Mouse (Mus musculus) embryonic facial prominence, embryonic 11.5 days (tissue): ENCODE data around the gene Bahcc1. TPM values are rescaled to one million over a fixed set of nuclear protein-coding genes. Genes with fewer than 3 reads are reported as not detected.

ENCODE experiments used
- ATAC-seq: fragments of 200-750 bp; cut with Nextera tagmentation; replicated peaks from 2 replicates; pipeline ENCODE4 v1.8.0; 2017; ENCODE audit warnings: low read depth; ENCODE audit not compliant: insufficient number of reproducible peaks, low FRiP score, low TSS enrichment
- DNase-seq: peaks from one replicate; pipeline ENCODE4 v3.0.0-alpha.2; 2015; ENCODE audit warnings: low spot score
- H3K27ac ChIP-seq: fragments of 300-500 bp; sonication (generic); replicated peaks from 2 replicates; pipeline ENCODE4 v1.5.1; 2014; ENCODE audit warnings: mild to moderate bottlenecking, low read depth, low read length, control low read depth
- H3K27me3 ChIP-seq: fragments of 300-500 bp; sonication (generic); 2 replicates; pipeline ENCODE4 v1.6.1; 2014; ENCODE audit warnings: mild to moderate bottlenecking, low read length, moderate library complexity, mixed read lengths; ENCODE audit not compliant: control insufficient read depth, insufficient read depth
- H3K36me3 ChIP-seq: fragments of 300-500 bp; sonication (generic); replicated peaks from 2 replicates; pipeline ENCODE4 v1.6.1; 2014; ENCODE audit warnings: low read depth, mild to moderate bottlenecking, low read length, moderate library complexity, mixed read lengths; ENCODE audit not compliant: control insufficient read depth, insufficient read depth
- H3K4me1 ChIP-seq: fragments of 300-500 bp; sonication (generic); 2 replicates; pipeline ENCODE4 v1.6.1; 2014; ENCODE audit warnings: low read length, mixed read lengths; ENCODE audit not compliant: control insufficient read depth, insufficient read depth
- H3K4me2 ChIP-seq: fragments of 300-500 bp; sonication (generic); 2 replicates; pipeline ENCODE4 v1.6.1; 2014; ENCODE audit warnings: low read depth, mild to moderate bottlenecking, control low read depth, low read length, moderate library complexity
- H3K4me3 ChIP-seq: fragments of 300-500 bp; sonication (generic); 2 replicates; pipeline ENCODE4 v1.5.1; 2014; ENCODE audit warnings: low read depth, low read length, control low read depth
- H3K9ac ChIP-seq: fragments of 300-500 bp; sonication (generic); replicated peaks from 2 replicates; pipeline ENCODE4 v1.6.1; 2014; ENCODE audit warnings: mild to moderate bottlenecking, control low read depth, low read length
- H3K9me3 ChIP-seq: fragments of 300-500 bp; sonication (generic); replicated peaks from 2 replicates; pipeline ENCODE4 v1.6.1; 2016; ENCODE audit warnings: mild to moderate bottlenecking, low read length, inconsistent platforms, mixed read lengths; ENCODE audit not compliant: control insufficient read depth
- WGBS: fragments of 180-500 bp; shearing (Covaris S2); extraction: QIAGEN DNeasy Blood & Tissue Kit; methylation state at CpG from one replicate; pipeline ENCODE4 v1.1.7; 2014; 5-methylcytosine and 5-hydroxymethylcytosine counted together
- polyA plus RNA-seq: library from polyadenylated mRNA; unstranded; fragments of >200 nt; fragmentation: Nextera tagmentation; extraction: Ambion mirVana; gene quantifications from 2 replicates; pipeline ENCODE4 v1.2.1, GENCODE M21; 2014

The Bahcc1 gene
- polyA plus RNA-seq, 1 experiment from 2014 or later = 13.5 TPM

DNA sequence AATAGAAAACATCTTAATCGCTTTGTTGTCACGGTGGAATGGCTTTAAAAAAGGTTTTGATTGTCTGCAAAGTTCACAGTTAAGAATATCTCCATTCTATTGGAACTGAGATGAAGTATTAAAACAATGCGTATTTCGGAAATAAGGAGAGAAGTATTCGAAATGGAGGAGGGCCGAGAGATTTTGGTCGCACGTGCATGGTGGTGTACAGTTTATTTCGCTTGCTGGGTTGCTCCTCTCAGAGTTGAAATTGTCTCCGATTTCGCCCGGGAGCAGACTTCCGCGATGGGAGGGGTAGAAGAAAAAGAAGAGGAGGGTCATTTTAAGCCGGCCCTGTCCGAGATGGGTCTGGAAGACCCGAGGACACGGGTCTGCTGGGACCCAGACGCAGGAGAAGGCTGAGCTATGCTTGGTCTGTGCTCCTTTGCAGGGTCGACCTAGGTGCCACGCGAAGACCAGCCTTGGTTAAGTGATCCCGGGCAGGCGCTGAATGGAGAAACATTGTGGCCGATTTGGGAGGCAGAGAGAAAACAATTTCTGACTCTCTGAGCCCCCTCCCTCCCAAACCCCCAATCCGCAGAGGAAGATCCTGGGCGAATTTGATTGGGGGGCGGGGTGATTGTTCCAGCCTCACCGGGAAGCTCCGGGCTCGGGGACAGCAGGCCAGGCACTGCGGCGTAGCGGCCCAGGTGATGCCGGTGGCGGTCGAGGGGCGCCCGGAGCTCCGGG, 2.8 kb downstream of the Bahcc1 start:
- no peaks in the 10 kb centered on the region for H3K27me3 ChIP-seq
- peak overlapping the region; percentile 99 for H3K4me2 ChIP-seq
- H3K27ac ChIP-seq = peak overlapping the region; percentile 98
- H3K4me3 ChIP-seq = peak overlapping the region; percentile 91
- DNase-seq = peak; percentile 85
- H3K9ac ChIP-seq = peak overlapping the region; percentile 99
- WGBS = under 1% methylated on average over 40 of the region's 40 CpGs
- ATAC-seq = no peak
- H3K36me3 ChIP-seq = no peaks in the 10 kb centered on the region; the same call in 1 of the 2 replicates
- no peaks in the 10 kb centered on the region for H3K9me3 ChIP-seq
- H3K4me1 ChIP-seq = peaks cover 10% of the 10 kb centered on the region

DNA sequence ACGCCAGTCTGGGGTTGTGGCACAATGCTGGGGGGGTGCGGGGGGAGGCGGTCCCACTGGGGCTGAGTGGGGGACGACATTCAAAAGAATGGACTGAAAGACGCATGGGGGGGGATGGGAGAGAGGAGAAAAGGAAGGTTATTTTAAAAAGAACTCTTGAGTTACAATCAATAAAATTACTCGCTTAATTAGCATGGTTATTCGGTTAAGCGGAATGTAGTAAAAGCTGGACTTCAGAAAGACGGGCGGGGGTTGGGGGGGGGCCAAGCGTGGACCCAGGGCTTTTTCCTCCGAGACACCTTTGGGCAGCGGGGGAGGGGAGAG, 3.3 kb downstream of the Bahcc1 start:
- Histone ChIP-seq H3K4me2 (peak overlapping the region; percentile 99), H3K9ac (peak overlapping the region; percentile 99), H3K27ac (peak overlapping the region; percentile 98), H3K27me3 (no peaks in the 10 kb centered on the region), H3K9me3 (no peaks in the 10 kb centered on the region), H3K4me1 (peaks cover 14% of the 10 kb centered on the region), H3K36me3 (no peaks in the 10 kb centered on the region; the same call in 1 of the 2 replicates), H3K4me3 (peak overlapping the region; percentile 91)
- DNase-seq (no peak), ATAC-seq (no peak)
- WGBS = 0% methylated on average over 12 of the region's 13 CpGs

DNA sequence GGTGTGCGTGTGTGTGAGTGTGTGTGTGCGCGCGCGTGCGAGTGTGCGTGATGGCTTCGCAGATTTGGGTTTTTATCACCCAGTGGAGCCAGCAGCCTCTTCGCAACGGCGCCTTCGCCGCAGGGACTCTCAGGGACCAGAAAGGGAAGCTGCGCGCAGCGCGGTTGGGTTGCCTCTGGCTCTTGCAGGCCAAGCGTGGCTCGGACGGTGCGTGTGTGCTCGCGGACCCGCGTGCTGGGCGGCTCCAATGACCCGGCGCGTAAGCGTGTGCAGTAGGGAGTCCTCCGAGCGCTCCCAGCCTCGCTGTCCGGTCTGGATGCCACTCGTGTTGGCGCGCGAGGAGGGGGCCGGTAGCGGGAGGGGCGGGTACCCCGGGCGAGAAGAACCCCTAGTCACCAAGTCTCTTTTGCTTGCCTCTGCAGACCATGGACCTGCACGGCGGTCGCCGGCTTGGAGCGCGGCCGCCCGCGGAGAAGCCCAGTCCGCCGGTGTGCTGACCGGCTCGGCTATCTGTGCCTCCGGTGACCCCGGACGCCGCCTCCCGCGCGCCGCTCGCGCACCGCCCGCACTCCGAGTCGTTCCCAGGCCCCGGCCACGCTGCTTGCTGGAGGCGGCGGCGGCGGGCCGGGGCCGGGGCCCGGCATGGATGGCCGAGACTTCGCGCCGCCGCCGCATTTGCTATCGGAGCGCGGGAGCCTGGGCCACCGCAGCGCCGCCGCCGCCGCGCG, 3.9 kb downstream of the Bahcc1 start:
- Histone ChIP-seq H3K9me3 (no peaks in the 10 kb centered on the region), H3K9ac (peak overlapping the region; percentile 99), H3K36me3 (no peaks in the 10 kb centered on the region; the same call in 1 of the 2 replicates), H3K27ac (peak overlapping the region; percentile 98), H3K27me3 (no peaks in the 10 kb centered on the region), H3K4me3 (peak overlapping the region; percentile 91), H3K4me2 (peak overlapping the region; percentile 99), H3K4me1 (peaks cover 19% of the 10 kb centered on the region)
- ATAC-seq = no peak
- WGBS = under 1% methylated on average over 80 of the region's 96 CpGs
- peak; percentile 78 for DNase-seq

DNA sequence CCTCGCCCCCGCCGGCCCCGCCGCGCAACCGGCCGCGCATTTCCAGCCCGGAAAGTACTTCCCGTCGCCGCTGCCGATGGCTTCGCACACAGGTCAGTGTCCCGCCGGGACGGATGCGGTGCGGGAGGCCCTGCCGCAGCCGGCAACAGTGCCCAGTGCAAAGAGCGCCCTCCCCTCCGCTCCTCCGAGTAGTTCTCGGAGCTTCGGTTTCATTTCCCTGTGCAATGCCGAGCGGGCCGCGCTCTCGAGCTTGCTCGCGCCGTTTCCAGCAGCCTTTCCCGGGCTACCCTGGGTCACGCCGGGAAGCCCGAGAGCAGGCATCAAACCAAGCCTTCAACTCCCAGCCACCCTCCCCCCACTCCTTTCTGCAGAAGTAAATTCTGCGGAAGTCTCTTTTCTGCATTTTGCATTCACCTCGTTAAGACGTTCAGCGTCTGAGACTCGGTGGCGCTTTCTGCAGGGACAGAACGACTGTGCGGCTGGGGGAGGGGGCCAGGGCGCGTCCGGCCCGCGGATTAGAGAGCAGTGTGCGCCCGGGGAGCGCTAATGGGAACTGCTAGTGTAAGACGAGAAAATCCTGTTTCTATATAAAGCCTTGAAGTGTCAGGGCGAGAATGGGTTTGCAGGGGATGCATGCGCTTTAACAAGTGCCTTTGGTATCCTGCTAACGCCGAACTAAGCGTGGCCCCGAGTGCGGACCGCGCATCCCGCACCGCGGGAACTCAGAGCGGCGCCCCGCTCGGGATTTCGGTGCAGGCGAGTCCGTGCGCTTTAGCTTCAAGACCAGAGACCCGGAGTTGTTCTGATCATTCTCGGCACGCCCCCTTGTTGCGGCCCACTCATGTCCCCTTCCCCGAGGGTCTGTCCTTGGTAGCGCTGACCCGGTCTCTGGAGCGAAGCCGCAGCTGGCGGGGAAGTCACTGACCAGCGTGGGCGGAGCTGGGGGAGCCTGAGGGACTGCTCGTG, 4.7 kb downstream of the Bahcc1 start:
- H3K4me2 ChIP-seq = peak overlapping the region; percentile 99
- ATAC-seq = no peak
- under 1% methylated on average over 87 of the region's 89 CpGs for WGBS
- peak overlapping the region; percentile 99 for H3K9ac ChIP-seq
- peaks cover 23% of the 10 kb centered on the region for H3K4me1 ChIP-seq
- H3K27ac ChIP-seq = peak overlapping the region; percentile 98
- H3K9me3 ChIP-seq = no peaks in the 10 kb centered on the region
- H3K36me3 ChIP-seq = no peaks in the 10 kb centered on the region; the same call in 1 of the 2 replicates
- DNase-seq = peak; percentile 71
- no peaks in the 10 kb centered on the region for H3K27me3 ChIP-seq
- H3K4me3 ChIP-seq = peak overlapping the region; percentile 91

DNA sequence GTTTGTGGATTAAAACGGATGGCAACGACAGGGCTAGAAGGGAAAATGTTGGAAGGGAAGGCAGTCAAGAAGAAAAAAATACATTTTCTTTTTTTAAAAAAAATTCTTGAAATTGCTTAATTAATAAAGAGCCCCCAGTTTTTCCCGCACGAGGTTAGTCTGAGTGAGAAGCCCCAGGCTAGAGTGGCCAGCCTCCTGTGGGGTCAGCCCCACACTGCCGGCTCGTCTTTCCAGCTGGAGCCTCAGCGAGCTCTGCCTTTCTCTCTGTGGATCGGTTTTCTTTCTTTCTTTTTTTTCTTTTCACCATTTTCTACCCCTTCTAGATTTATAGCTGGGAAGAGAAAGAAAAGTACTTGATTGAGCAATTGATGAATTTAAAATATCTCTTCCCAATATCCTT, 5.6 kb downstream of the Bahcc1 start:
- Histone ChIP-seq H3K9ac (peak overlapping the region; percentile 99), H3K4me3 (peak overlapping the region; percentile 91), H3K9me3 (no peaks in the 10 kb centered on the region), H3K4me2 (peak overlapping the region; percentile 99), H3K4me1 (peaks cover 31% of the 10 kb centered on the region), H3K27me3 (no peaks in the 10 kb centered on the region), H3K36me3 (no peaks in the 10 kb centered on the region; the same call in 1 of the 2 replicates), H3K27ac (peak overlapping the region; percentile 92)
- WGBS = under 1% methylated on average over 8 of the region's 8 CpGs
- ATAC-seq (no peak), DNase-seq (no peak)

DNA sequence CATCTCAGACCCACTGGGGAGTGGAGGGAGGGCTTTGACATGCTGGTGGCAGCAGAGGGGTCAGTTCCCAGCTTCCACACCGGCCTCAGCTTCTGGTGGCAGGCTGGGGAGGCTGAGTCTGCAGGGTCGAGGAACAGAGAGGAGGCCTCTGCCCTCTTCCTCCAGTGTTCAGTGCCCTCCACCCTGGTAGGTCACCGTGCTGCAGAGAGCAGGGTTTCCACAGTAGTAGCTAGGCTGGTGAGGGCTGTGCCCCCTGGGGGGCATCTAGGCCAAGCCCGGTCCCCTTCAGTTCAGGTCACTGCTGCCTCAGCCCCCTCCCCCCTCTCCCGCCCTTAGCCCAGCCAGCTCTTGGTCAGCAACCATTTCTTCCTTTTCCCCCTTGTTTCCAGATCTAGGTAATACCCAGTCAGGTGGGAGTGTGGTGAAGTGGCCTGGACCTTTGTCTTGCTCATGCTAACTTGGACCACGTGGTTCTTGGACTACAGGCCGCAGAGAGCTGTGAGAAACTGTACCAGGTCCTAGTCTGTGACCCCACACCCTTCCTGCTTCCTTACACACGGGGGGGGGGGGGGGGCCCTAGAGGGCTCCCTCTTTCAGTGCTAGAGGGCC, 6.1 kb downstream of the Bahcc1 start:
- peak overlapping the region; percentile 99 for H3K9ac ChIP-seq
- ATAC-seq (peak; percentile 4; the same call in 1 of the 2 replicates), DNase-seq (peak; percentile 63)
- WGBS = 2% methylated on average over 8 of the region's 8 CpGs
- peak overlapping the region; percentile 92 for H3K27ac ChIP-seq
- peaks cover 34% of the 10 kb centered on the region for H3K4me1 ChIP-seq
- H3K9me3 ChIP-seq = no peaks in the 10 kb centered on the region
- H3K4me3 ChIP-seq = peak overlapping the region; percentile 91
- peak overlapping the region; percentile 99 for H3K4me2 ChIP-seq
- H3K27me3 ChIP-seq = no peaks in the 10 kb centered on the region
- H3K36me3 ChIP-seq = no peaks in the 10 kb centered on the region; the same call in 1 of the 2 replicates

DNA sequence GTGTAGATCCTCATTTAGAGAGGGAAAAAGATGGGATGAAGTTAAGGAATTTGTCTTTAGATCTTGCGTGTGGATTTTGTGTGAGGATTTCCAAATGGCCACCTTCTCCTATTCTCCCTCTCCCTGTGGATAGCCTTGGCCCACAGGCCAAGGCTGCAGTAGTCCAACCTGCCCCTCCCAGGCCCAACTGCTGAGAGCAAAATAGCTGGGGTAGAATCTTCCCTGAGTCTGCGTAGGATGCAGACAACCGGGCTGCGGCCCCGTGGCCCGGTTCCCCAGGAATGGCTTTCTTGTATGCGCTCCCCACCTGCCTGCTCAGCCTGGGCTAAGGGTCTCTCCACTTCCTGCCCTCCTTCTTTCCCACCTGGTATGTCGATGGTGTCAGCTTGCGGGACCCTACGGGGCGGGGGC, 6.8 kb downstream of the Bahcc1 start:
- Histone ChIP-seq H3K9ac (peak overlapping the region; percentile 99), H3K27me3 (no peaks in the 10 kb centered on the region), H3K9me3 (no peaks in the 10 kb centered on the region), H3K4me3 (peak overlapping the region; percentile 14), H3K27ac (peak overlapping the region; percentile 92), H3K4me1 (peaks cover 34% of the 10 kb centered on the region), H3K4me2 (peak overlapping the region; percentile 99), H3K36me3 (no peaks in the 10 kb centered on the region; the same call in 1 of the 2 replicates)
- no peak for ATAC-seq
- no peak for DNase-seq
- WGBS = 6% methylated on average over 7 of the region's 11 CpGs
